Mouse (Mus musculus): ENCODE data around the gene Gm21883. TPM values are rescaled to one million over a fixed set of nuclear protein-coding genes. Genes with fewer than 3 reads are reported as not detected.
"Not testable (repeated sequence)": the region's sequence is repeated elsewhere in the genome, so short reads cannot be mapped to it uniquely, and the experiment has no call there.

The Gm21883 gene
- not detected in 2 replicates for polyA plus RNA-seq (2016; fragmentation: Nextera tagmentation; extraction: Ambion mirVana)

GRCm38 (mm10) chrX:31574183-31574582, at the start of gene Gm21883:
Gm21883 (minus strand) TSS chrX:31574283.
- WGBS: no CpG with 5 or more reads among the region's 1 CpGs
- H3K27ac ChIP-seq; H3K4me2 ChIP-seq; H3K27me3 ChIP-seq; H3K4me1 ChIP-seq; ATAC-seq (ENCODE audit: low FRiP score); H3K9me3 ChIP-seq; H3K4me3 ChIP-seq (replicated peaks); H3K36me3 ChIP-seq (replicated peaks); H3K9ac ChIP-seq: not testable (repeated sequence)

GRCm38 (mm10) chrX:31618820-31619219, 44.7 kb upstream of the Gm21883 start, which contains the start of gene Spin2e:
Spin2e (minus strand) TSS chrX:31618920.
- H3K9ac ChIP-seq; H3K36me3 ChIP-seq (replicated peaks); H3K27ac ChIP-seq; H3K27me3 ChIP-seq; ATAC-seq (ENCODE audit: low FRiP score); H3K4me1 ChIP-seq; H3K4me2 ChIP-seq; H3K4me3 ChIP-seq (replicated peaks); H3K9me3 ChIP-seq: not testable (repeated sequence)
- 75% methylated on average over 2 of the region's 2 CpGs for WGBS

Other genes with a start within 250 kb of the Gm21883 start
- not detected in 2 replicates for gene Btbd35f26, start 237.8 kb downstream of the Gm21883 start, polyA plus RNA-seq (2016; fragmentation: Nextera tagmentation; extraction: Ambion mirVana)
- not detected in 2 replicates for gene Btbd35f19, start 190.4 kb downstream of the Gm21883 start, polyA plus RNA-seq (2016; fragmentation: Nextera tagmentation; extraction: Ambion mirVana)
- not detected in 2 replicates for gene Spin2e, start 44.6 kb upstream of the Gm21883 start, polyA plus RNA-seq (2016; fragmentation: Nextera tagmentation; extraction: Ambion mirVana)
- not detected in 2 replicates for gene Btbd35f25, start 142.9 kb upstream of the Gm21883 start, polyA plus RNA-seq (2016; fragmentation: Nextera tagmentation; extraction: Ambion mirVana)

Data from forebrain, embryonic 12.5 days (tissue).